Mouse (Mus musculus): ENCODE measurements around the gene Srsf10. TPM values are rescaled to one million over a fixed set of nuclear protein-coding genes. Genes with fewer than 3 reads are reported as not detected.

Srsf10 gene
- total RNA-seq, 2 experiments from 2014 or later: 95.5 to 115 TPM

DNA sequence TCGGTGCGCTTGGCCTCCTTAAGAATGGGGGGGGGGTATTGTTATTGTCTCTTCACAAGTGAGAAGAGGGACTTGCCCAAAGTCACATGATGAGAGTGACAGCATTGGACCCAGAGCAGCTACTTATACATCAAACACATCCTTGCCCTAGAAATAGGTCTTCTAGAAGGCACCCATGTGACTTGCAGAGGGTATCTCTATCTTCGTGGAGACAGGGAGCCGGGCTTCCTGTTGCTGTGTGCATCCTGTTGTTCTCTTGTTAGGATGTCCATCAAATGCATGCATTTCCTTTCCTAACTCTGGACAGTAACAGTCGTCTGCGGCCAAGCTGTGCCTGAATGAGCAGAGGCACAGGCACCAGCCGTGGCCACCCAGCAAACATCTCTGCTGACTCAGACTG lies 56.0 kb downstream of the Srsf10 start:
- DNase-seq (ENCODE audit: low spot score in 2 of 2): no peak

- DNase-seq (ENCODE audit: low spot score in 2 of 2): no peak
These were observed 56.6 kb downstream of the Srsf10 start for GRCm38 (mm10) chr4:135912164-135912563.

- no peak for DNase-seq (ENCODE audit: low spot score in 2 of 2)
These were observed 57.3 kb downstream of the Srsf10 start for GRCm38 (mm10) chr4:135912835-135913234.

GRCm38 (mm10) chr4:135913433-135913832 lies 57.9 kb downstream of the Srsf10 start:
- no peak for DNase-seq (ENCODE audit: low spot score in 2 of 2)

- DNase-seq (ENCODE audit: low spot score in 2 of 2): no peak
These were observed 63.2 kb downstream of the Srsf10 start for GRCm38 (mm10) chr4:135918635-135919279.

DNA sequence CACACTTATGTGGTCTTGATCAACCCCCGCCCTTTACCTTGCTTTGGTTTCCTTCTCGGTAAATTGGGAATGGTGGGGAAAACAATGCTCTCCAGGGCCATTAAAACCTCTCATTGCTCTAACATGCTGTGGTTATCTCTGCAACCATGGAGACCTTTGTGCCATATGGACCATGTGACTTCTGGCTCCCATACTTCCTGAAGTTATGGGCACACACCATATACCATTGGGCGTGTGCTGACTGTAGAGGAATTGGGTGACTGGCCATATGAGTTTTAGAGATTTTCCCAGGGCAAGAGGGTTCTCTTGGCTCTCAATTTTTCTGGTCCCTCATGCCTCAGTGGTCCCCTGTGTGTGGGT lies 63.7 kb downstream of the Srsf10 start:
- DNase-seq (ENCODE audit: low spot score in 2 of 2): no peak

Other genes starting within 250 kb of the Srsf10 start
- under 1 TPM; 0.10 to 0.19 TPM for gene Ifnlr1, start 169.5 kb upstream of the Srsf10 start, total RNA-seq (2021)
- gene Il22ra1, start 127.6 kb upstream of the Srsf10 start, total RNA-seq (2021): under 1 TPM; 0.10 to 0.36 TPM
- 1 to 10 TPM in 1 of 2 experiments, under 1 TPM in 1; 0.20 to 1.1 TPM for gene Myom3, start 96.0 kb upstream of the Srsf10 start, total RNA-seq (2021)
- 100 to 1,000 TPM in 1 of 2 experiments, 10 to 100 TPM in 1; 89.4 to 111 TPM for gene Pnrc2, start 18.1 kb downstream of the Srsf10 start, total RNA-seq (2021)
- gene Cnr2, start 39.6 kb downstream of the Srsf10 start, total RNA-seq (2021): 1 to 10 TPM in 1 of 2 experiments, under 1 TPM in 1; 0.93 to 1.8 TPM
- 100 to 1,000 TPM in 1 of 2 experiments, 10 to 100 TPM in 1; 95.5 to 101 TPM for gene Fuca1, start 65.0 kb downstream of the Srsf10 start, total RNA-seq (2021)
- 10 to 100 TPM; 53.2 to 62.3 TPM for gene Hmgcl, start 90.7 kb downstream of the Srsf10 start, total RNA-seq (2021)
- gene Gale, start 108.0 kb downstream of the Srsf10 start, total RNA-seq (2021): 10 to 100 TPM; 18.2 to 43.2 TPM
- 10 to 100 TPM; 71.4 to 71.5 TPM for gene Lypla2, start 116.9 kb downstream of the Srsf10 start, total RNA-seq (2021)
- gene Pithd1, start 131.5 kb downstream of the Srsf10 start, total RNA-seq (2021): 10 to 100 TPM; 29.4 to 31.4 TPM
- gene Eloa, start 166.0 kb downstream of the Srsf10 start, total RNA-seq (2021): 10 to 100 TPM; 41.4 to 41.7 TPM
- 100 to 1,000 TPM; 560 to 640 TPM for gene Rpl11, start 197.7 kb downstream of the Srsf10 start, total RNA-seq (2021)